Mouse (Mus musculus) kidney, embryonic 16.5 days (tissue): ENCODE results near the gene Adamts3. TPM values are rescaled to one million over a fixed set of nuclear protein-coding genes. Genes with fewer than 3 reads are reported as not detected.

Experiments
- ATAC-seq: fragments of 200-750 bp; cut with Nextera tagmentation; 2 replicates; pipeline ENCODE4 v1.8.0; 2017; ENCODE audit warnings: moderate TSS enrichment; ENCODE audit not compliant: low FRiP score, low TSS enrichment
- H3K27ac ChIP-seq: fragments of 300-500 bp; sonication (generic); 2 replicates; pipeline ENCODE4 v1.5.1; 2014; ENCODE audit warnings: low read length
- H3K27me3 ChIP-seq: fragments of 300-500 bp; sonication (generic); 2 replicates; pipeline ENCODE4 v1.6.1; 2014; ENCODE audit warnings: low read length, control low read depth, mixed read lengths; ENCODE audit not compliant: insufficient read depth
- H3K36me3 ChIP-seq: fragments of 300-500 bp; sonication (generic); 2 replicates; pipeline ENCODE4 v1.6.1; 2014; ENCODE audit warnings: low read length, control low read depth, mixed read lengths; ENCODE audit not compliant: insufficient read depth
- H3K4me1 ChIP-seq: fragments of 300-500 bp; sonication (generic); 2 replicates; pipeline ENCODE4 v1.6.1; 2014; ENCODE audit warnings: low read length, control low read depth, mixed read lengths; ENCODE audit not compliant: insufficient read depth
- H3K4me2 ChIP-seq: fragments of 300-500 bp; sonication (generic); replicated peaks from 2 replicates; pipeline ENCODE4 v1.6.1; 2014; ENCODE audit warnings: low read depth, low read length
- H3K4me3 ChIP-seq: fragments of 300-500 bp; sonication (generic); 2 replicates; pipeline ENCODE4 v1.5.1; 2014; ENCODE audit warnings: mild to moderate bottlenecking, low read length
- H3K9ac ChIP-seq: fragments of 300-500 bp; sonication (generic); replicated peaks from 2 replicates; pipeline ENCODE4 v1.6.1; 2014; ENCODE audit warnings: low read length
- H3K9me3 ChIP-seq: fragments of 300-500 bp; sonication (generic); 2 replicates; pipeline ENCODE4 v1.6.1; 2016; ENCODE audit warnings: low read length, control low read depth
- WGBS: fragments of 180-500 bp; shearing (Covaris S2); extraction: QIAGEN DNeasy Blood & Tissue Kit; methylation state at CpG from one replicate; pipeline ENCODE4 v1.1.7; 2014; 5-methylcytosine and 5-hydroxymethylcytosine counted together
- polyA plus RNA-seq: library from polyadenylated mRNA; unstranded; fragments of >200 nt; fragmentation: Nextera tagmentation; extraction: Ambion mirVana; gene quantifications from 2 replicates; pipeline ENCODE4 v1.2.1, GENCODE M21; 2015

The Adamts3 gene
- 1.7 TPM in 2 replicates for polyA plus RNA-seq

DNA sequence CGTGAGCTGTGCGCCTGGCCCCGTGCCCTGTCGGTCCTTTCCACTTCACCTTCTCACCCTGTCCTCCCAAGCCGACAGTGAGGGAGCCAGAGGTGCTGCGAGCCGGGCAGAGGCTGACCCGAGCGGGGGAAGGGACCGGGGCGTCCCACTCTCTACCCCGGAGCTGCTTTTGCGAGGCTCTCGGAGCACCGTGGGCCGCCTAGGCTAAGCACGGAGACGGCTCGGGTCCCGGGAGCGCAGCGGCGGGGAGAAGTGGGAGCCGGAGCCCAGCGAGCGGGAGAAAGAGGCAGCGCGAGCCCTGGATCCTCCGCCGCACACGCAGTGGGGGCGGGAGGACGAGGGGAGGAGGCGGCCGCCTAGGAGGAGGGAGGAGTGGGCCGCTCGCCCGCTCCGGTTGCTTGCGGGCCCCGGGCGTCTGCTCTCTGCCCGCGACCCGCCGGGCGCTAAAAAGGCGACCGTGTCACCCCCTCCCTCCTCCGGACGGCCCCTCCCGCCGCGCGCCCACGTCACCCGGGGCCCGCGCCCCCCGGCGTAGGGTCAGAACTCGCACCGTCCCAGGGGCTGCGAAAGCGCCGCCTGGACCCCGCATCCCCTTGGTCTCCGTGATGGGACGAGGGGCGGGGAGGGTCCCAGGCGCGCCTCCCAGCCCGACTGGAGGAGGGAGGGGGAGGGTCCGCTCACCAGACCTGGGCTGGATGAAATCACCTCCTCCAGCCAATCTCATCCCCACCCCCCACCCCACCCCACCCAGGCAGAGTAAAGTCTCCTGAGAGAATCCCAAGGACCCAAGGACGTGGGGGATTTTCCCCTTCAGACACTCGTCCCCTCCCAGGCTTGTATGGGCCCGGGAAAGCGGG, at the start of gene Adamts3:
TSS of gene Adamts3 (minus strand) at position 284 of the 857 bp plus-strand sequence.
- under 1% methylated on average over 67 of the region's 78 CpGs for WGBS
- Histone ChIP-seq H3K36me3 (no peaks in the 10 kb centered on the region), H3K27me3 (no peaks in the 10 kb centered on the region), H3K4me2 (peak within 1 kb of the TSS; percentile 100), H3K4me1 (peaks cover 6% of the 10 kb centered on the region; the same call in 1 of the 2 replicates), H3K4me3 (peak within 1 kb of the TSS; percentile 57), H3K9ac (peak within 1 kb of the TSS; percentile 74), H3K27ac (no peak within 1 kb of the TSS), H3K9me3 (peaks cover 5% of the 10 kb centered on the region; the same call in 1 of the 2 replicates)
- ATAC-seq = peak; percentile 83

DNA sequence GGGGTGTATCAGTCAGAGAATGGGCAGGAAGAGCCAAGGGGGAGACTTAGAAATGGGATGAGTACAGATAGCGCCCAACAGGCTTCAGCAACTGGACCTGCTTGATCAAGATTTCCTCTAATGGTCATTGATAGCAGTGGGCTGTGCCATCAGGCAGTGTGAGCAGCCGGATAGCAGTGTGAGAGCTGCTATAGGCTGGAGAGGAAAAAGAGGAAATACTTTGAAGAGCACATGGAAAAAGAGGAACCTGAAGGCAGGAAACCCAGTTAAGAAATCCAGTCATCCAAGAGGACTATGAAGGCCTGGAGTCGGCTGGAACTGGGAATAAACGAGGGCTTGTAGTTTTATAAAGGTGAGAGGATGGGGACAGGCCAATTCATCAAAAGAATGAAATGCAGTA, 48.4 kb upstream of the Adamts3 start:
- H3K9me3 ChIP-seq = no peaks in the 10 kb centered on the region
- WGBS = 63% methylated on average over 4 of the region's 4 CpGs
- no peaks in the 10 kb centered on the region for H3K4me1 ChIP-seq
- no peak overlapping the region for H3K27ac ChIP-seq
- H3K27me3 ChIP-seq = no peaks in the 10 kb centered on the region
- H3K4me2 ChIP-seq = no peak overlapping the region
- no peak overlapping the region for H3K4me3 ChIP-seq
- no peak for ATAC-seq
- no peak overlapping the region for H3K9ac ChIP-seq
- no peaks in the 10 kb centered on the region for H3K36me3 ChIP-seq

DNA sequence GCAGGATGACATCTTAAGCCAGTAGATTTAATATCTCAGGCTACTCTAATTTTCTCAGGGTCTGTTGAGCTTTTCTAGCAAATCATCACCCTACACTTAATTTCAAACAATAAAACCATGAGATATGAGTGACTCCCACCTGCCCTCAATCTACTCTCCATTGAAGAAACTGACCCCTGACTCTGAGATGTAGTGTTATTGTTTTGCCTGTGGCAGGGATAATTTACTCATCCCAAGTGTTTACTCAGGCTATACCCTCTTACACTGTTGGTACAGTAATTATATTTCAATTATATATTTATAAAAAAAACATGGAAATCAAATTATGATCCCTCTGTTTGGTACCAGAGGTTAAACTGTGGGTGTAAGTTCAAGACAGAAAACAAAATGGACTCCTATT, 29.2 kb upstream of the Adamts3 start:
- Histone ChIP-seq H3K27me3 (no peaks in the 10 kb centered on the region), H3K9me3 (no peaks in the 10 kb centered on the region)

DNA sequence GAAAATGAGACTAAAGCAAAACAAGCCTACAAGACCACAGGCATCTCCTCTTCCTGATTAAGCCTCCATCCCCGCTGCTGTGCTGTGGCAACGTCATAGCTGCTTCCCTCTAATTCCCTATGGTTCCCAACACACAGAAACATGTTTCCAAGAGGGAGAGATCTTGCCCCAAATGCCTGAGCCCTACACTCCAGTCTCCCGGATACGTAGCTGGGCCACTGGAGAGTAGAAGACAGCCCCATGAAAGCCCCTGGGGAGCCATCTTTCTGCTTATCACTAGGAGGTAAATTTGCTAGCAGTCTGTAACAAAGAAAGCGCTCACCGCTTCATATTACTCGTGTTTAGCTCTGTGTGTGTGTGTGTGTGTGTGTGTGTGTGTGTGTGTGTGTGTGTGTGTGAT, 28.8 kb upstream of the Adamts3 start:
- Histone ChIP-seq H3K9ac (no peak overlapping the region), H3K4me2 (no peak overlapping the region), H3K9me3 (no peaks in the 10 kb centered on the region), H3K27me3 (no peaks in the 10 kb centered on the region), H3K36me3 (no peaks in the 10 kb centered on the region), H3K4me1 (no peaks in the 10 kb centered on the region), H3K4me3 (no peak overlapping the region), H3K27ac (no peak overlapping the region)
- no peak for ATAC-seq
- 63% methylated on average over 7 of the region's 7 CpGs for WGBS

More for the DNA sequence above, 29.2 kb upstream of the Adamts3 start:
- Histone ChIP-seq H3K27ac (no peak overlapping the region), H3K4me2 (no peak overlapping the region), H3K4me1 (no peaks in the 10 kb centered on the region), H3K36me3 (no peaks in the 10 kb centered on the region), H3K9ac (no peak overlapping the region), H3K4me3 (no peak overlapping the region)
- ATAC-seq = no peak

DNA sequence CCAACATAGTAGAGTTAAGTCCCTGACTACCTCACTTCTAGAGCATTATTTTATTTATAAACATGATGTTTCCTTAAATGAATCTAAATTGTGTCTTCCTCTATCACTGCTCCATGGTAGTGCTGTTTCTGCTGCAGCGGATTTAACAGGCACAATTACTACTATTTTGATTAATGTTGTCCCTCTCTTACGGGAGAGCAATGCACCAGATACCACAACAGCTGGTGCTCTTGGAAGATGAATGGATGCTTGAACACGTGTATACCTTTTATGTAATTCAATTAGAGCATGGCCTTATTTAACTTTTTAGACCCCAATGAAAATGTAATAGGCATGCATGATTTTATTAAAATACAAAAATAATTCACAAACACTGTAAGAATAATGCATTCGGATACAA, 28.4 kb upstream of the Adamts3 start:
- no peaks in the 10 kb centered on the region for H3K4me1 ChIP-seq
- 61% methylated on average over 4 of the region's 4 CpGs for WGBS

DNA sequence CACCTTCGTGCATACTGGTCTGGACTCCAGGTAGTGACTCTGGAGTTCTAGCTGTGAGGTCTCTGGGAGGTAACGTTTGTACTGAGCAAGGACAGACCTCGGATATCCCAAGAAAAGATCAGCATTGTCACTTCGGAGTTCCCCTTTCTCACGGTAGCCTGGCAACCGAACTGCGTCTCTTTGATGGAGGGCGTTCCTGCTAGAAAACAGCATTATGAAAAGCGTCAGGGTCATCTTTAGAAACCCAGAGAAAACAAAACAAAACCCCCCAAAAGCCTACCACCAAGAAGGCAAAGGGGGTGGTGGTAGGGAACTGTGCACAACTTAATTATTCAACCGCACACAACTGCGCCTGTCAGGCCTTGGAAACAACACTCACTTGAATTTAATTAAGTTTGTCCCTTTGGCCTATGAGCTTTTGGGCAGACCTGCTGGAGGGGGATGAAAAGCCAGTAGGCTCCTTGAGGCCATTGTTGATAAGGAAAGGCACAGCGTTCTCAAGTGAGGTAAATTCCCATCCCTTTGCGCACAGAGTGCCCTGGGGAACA, 23.8 kb upstream of the Adamts3 start:
- no peak overlapping the region for H3K27ac ChIP-seq
- no peaks in the 10 kb centered on the region for H3K36me3 ChIP-seq
- no peaks in the 10 kb centered on the region for H3K4me1 ChIP-seq
- H3K9ac ChIP-seq = no peak overlapping the region
- WGBS = 80% methylated on average over 13 of the region's 13 CpGs
- no peak overlapping the region for H3K4me3 ChIP-seq
- H3K4me2 ChIP-seq = no peak overlapping the region
- no peaks in the 10 kb centered on the region for H3K27me3 ChIP-seq
- H3K9me3 ChIP-seq = no peaks in the 10 kb centered on the region
- ATAC-seq = no peak

More for the DNA sequence above, 28.4 kb upstream of the Adamts3 start:
- Histone ChIP-seq H3K9ac (no peak overlapping the region), H3K9me3 (no peaks in the 10 kb centered on the region), H3K27me3 (no peaks in the 10 kb centered on the region), H3K4me2 (no peak overlapping the region), H3K36me3 (no peaks in the 10 kb centered on the region), H3K4me3 (no peak overlapping the region), H3K27ac (no peak overlapping the region)
- ATAC-seq = no peak

DNA sequence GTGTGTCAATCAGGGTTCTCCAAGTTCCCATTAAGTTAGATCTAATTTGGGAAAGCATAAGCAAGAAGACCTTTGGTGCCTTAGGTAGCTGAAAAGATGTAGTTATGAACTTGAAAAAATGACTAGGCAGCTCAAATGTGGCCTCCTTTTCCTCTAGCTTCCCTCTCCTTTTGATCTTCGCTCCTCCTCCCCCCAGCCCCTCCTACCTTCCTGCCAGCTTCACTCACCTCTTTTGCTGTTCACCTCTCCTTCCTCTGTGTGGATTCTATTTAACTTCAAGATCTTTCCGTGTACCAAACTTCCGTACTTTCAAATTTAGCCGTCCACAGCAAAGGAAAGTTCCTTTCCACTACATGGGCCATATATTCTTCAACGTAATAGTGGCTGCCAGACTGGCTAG, 17.9 kb upstream of the Adamts3 start:
- no peaks in the 10 kb centered on the region for H3K36me3 ChIP-seq
- 62% methylated on average over 5 of the region's 5 CpGs for WGBS
- no peak overlapping the region for H3K4me2 ChIP-seq
- no peak overlapping the region for H3K9ac ChIP-seq
- ATAC-seq = no peak
- no peaks in the 10 kb centered on the region for H3K4me1 ChIP-seq
- no peak overlapping the region for H3K4me3 ChIP-seq
- H3K9me3 ChIP-seq = no peaks in the 10 kb centered on the region
- no peaks in the 10 kb centered on the region for H3K27me3 ChIP-seq
- H3K27ac ChIP-seq = no peak overlapping the region

DNA sequence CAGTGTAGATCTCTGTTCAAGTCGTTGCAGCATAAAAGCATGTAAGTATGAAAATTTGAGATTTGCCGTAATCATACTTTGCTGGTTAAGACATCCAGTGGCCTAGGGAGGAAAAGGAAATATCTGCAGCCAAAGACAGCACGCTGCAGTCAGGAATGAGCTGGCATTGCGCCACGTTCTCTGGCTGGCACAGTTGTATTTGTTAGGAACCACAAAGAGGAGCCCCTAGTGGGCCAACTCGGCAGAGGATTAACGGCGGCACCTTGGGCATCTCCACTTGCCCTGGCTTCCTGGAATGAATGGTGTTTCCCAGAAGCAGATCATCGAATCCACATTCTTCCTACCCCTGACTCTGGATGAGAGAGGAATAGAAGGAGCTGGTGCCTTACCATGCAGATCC, 14.4 kb upstream of the Adamts3 start:
- H3K36me3 ChIP-seq = no peaks in the 10 kb centered on the region
- WGBS = 75% methylated on average over 9 of the region's 9 CpGs
- ATAC-seq = no peak

DNA sequence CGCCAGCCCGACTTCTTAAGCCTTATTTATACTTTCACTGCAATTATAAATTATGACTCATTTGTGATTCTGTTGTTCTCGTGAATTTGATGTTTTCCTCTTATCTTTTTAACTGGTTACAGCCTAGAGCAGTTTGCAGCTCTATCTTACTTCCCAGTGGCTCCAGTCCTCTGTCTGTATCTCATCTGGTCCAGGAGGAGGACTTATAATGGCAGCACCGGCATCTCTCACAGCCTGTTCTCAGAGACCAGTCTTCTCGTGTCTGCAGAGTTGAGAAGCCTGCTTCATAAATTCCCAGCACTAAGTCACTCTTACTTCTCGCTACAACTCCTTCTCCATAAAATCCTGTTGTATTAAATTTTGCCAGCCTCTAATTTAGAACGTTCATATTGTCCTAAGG, 12.4 kb upstream of the Adamts3 start:
- WGBS = 68% methylated on average over 7 of the region's 7 CpGs
- Histone ChIP-seq H3K9ac (no peak overlapping the region), H3K4me3 (no peak overlapping the region), H3K27ac (no peak overlapping the region), H3K27me3 (no peaks in the 10 kb centered on the region), H3K9me3 (no peaks in the 10 kb centered on the region), H3K4me2 (no peak overlapping the region), H3K36me3 (no peaks in the 10 kb centered on the region), H3K4me1 (no peaks in the 10 kb centered on the region)
- no peak for ATAC-seq

More for the DNA sequence above, 14.4 kb upstream of the Adamts3 start:
- Histone ChIP-seq H3K4me3 (no peak overlapping the region), H3K27ac (no peak overlapping the region), H3K9ac (no peak overlapping the region), H3K27me3 (no peaks in the 10 kb centered on the region), H3K4me1 (no peaks in the 10 kb centered on the region), H3K4me2 (no peak overlapping the region), H3K9me3 (no peaks in the 10 kb centered on the region)

DNA sequence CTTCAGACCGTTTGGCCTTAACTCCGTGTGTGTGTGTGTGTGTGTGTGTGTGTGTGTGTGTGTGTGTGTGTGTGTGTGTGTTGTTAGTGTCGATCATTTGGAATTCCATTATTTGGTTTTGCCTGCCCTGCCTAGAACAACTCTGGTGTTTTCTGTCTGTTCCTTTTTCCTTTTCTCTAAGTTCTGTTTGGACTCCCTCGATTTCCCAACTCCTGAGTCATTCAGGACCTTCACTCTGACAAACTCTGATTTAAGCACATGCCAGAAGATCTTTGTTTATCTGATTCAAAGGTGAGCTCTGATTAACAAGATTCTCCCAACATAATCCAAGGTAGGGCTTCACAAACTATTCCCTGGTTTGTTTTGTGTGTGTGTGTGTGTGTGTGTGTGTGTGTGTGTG, 1.9 kb upstream of the Adamts3 start:
- peaks cover 5% of the 10 kb centered on the region; the same call in 1 of the 2 replicates for H3K9me3 ChIP-seq
- no peaks in the 10 kb centered on the region for H3K36me3 ChIP-seq
- H3K27ac ChIP-seq = no peak overlapping the region
- no peak for ATAC-seq
- H3K4me2 ChIP-seq = no peak overlapping the region
- no peak overlapping the region for H3K4me3 ChIP-seq
- H3K9ac ChIP-seq = no peak overlapping the region
- H3K27me3 ChIP-seq = no peaks in the 10 kb centered on the region
- 61% methylated on average over 4 of the region's 4 CpGs for whole genome bisulfite sequencing
- H3K4me1 ChIP-seq = peaks cover 6% of the 10 kb centered on the region; the same call in 1 of the 2 replicates
